Mouse (Mus musculus) NIH3T3 (cell line): Measurements from ENCODE around the gene Nhsl1.
A peak's percentile ranks its signal among the peaks of the same experiment; 100 is the strongest.
"Not testable (repeated sequence)": the region's sequence is repeated elsewhere in the genome, so short reads cannot be mapped to it uniquely, and the experiment has no call there.

Experiments used
- DNase-seq: peaks from one replicate; pipeline ENCODE4 v3.0.0-alpha.2; 2012; ENCODE audit warnings: low read depth

Nhsl1 gene

DNA sequence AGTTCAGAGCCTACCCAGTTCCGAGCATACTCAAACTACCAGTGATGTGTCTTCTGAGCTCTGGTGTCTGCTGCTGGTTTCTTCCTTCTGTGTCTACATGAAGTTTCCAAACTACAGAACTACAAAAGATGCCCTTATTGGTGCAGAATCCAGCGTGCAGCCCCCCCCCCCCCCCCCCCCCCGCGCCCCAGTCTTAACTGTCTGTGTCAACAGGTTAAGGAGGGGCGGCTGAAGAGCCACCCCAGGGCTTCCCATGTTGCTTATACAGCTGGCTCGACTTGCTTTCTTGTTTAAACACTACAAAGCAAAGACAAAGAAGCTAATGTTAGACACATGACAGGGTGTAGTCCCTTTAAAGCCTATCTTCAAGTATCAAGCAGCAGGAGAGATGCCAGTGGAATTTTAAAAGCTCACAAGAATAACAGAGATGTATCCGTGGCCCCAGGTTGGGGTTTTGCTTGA is 127.6 kb downstream of the Nhsl1 start:
- DNase-seq = no peak

DNA sequence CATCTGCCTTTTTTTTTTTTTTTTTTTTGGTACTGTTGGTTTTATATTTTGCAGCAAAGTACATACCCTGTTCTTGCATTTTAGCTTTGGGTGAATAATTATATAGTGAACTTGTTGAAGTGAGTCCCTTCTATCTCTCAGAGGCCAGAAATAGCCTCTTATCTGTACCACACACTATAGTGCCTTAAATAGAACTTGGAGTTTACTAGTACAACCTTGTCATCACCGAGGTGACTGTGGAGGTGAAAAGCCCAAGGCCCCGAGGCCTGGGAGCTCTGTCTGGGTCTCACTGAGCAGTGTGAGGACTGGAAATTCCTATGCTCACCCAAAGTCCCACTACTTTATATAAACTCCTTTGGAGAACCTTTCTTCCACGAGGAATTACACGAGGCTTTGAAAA is 128.5 kb downstream of the Nhsl1 start:
- DNase-seq = no peak

DNA sequence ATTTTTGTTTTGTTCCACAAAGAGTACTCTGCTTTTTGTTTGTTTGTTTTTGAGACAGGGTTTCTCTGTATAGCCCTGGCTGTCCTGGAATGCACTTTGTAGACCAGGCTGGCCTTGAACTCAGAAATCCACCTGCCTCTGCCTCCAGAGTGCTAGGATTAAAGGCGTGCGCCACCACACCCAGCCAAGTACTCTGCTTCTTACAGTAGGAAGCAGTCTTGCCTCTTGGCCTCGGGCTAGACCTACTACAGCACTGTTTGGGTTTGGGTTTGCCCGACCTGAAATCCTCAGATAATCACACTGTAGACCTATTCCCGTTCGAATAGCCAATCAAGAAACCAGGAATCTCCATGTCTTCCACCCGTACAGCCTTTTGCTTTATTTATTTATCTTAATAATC is 130.1 kb downstream of the Nhsl1 start:
- not testable (repeated sequence) for DNase-seq

DNA sequence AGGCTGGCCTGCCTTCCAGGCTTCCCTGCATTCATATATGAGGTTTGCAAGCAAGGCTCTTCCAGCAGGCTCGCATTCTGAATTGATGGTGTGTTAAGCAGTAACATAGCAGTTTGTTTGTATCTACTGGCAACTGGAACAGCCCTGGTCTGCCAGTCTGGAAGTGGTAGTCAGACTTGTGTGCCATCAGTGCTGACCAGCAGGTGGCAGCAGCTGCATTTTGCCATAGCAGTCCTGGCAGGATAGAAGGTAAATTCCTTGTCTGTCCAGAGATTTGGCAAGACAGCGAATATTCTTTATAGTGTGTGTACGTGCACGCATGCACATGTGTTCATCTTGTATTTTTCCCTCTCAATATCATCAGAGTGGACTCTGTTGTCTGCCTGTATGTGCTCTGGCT is 134.6 kb downstream of the Nhsl1 start:
- DNase-seq = peak; percentile 88

DNA sequence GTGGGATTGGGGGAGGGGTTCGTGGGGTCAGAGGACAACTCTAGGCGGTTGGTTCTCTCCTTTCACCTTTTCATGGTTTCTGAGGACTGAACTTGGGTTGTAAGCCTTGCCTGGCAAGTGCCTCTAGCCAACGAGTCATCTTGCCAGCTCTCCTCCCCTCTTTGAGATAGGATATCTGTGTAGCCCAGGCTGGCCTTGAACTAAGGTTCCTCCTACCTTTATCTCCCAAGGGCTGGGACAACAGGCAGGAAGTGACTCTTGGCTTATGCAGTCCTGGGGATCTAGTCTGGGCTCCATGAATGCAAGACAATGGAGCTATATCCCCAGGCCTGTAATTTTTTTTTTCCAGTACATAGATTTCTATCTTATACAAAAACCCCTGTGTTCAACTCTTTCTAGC is 135.4 kb downstream of the Nhsl1 start:
- DNase-seq = no peak

DNA sequence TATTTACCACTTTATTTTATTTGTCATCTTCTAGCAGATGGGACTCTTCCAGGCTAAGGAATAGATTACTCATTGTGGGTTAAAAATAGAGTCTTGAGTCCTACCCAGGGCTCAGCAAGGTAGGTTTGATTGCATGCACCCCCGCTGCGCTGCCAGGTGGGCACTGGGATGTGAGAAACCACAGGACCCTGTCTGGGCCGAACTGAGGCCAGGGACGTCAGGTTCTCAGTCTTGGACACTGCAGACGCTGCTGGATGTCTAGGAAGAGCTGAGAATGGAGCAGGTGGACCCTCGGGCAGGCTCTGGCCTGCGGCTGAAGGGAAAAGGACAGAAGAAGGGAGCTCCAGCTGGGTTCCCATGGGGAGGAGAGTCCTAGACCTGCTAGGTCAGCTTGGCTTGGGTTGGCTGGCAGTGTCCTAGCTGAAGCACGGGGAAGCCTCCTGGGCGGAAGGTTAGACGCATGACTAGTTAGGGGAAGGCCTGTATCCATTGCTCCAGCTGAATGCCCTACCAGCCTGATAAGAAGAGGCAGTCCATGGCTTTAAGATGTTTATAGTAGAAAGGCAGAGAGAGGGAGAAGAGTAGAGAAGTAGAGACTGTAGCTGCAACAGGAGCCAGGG is 136.6 kb downstream of the Nhsl1 start:
- no peak for DNase-seq

DNA sequence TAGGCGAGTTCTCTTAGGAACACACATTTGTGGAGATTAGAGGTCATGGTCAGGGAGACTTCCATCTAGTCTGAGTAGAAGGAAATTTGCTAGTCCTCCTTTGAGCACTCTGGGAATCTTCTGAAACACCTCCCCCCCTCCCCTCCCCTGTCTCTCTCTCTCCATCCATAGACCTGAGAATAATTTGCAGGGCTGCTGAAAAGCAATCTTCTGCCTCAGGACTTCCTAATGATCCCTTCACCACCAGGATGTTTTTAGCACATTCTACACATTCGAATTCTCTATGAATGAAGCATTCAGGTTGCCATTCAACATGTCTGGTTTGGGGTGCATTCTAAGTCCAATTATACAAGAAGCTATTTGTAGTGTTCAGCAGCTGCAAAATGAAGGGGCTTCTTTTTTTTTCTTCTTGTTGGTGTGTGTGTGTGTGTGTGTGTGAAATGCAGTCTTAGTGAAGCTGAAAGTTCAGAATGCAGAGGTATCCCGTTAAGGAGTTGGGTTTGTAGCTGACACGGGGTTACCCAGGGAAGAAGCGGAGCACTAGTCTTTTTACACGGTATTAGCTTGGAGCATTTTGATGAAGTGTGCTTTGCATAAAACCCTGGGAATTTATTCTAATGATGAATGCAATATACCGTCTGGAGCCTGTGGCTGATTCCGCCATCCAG is 139.2 kb downstream of the Nhsl1 start:
- no peak for DNase-seq

DNA sequence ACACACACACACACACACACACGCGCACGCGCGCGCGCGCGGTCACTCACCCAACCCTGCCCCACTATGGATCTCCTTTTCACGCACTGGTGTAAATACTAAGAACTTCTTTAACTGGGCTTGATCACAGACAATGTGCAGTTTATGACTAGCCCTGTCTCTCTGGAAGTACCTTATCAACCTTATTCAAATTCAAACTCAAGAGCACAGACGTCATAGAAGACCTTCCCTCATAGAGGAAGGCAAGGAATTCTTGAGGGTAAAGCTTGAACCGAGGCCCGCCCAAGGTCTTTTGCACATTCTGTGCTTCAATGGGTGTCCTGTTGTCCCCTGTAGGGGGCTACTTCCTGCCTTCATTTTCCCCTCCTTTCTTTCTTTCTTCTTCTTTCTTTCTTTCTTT is 142.6 kb downstream of the Nhsl1 start:
- no peak for DNase-seq

DNA sequence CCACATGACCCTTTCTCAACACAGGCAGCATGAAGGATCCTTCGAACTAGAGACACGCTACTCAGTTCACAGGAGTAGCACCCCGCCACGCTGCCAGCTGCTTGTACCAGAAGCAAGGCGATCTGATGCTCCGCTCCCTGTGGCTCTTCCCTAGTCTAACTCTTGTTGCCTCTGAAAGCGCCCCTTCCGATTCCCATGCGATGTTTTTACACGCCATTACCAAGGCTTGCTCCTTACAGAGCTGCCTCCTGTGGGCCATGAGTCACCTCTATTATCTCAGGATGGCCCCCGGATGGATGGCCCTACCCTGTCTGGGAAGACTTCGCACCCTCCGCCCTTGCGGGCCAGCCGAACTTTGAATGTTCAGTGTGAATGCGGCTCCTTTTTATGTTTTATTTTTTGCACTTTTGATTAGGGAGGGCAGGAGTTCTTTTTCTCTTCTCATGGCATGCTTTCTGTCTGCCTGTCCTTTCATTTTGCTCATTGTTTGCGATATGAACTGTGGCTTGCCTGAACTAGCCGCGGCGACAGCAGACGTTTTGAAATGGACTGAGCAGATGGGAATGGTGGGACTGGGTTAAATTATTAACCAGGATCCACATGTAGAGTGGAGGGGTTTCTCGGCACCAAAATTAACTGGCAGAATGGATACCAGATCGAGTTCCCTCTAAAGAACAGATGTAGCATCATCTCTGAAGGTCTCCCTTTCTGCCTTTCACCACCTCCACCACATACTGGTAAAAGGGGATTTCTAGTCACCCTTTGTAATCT is 144.5 kb downstream of the Nhsl1 start:
- DNase-seq = no peak

DNA sequence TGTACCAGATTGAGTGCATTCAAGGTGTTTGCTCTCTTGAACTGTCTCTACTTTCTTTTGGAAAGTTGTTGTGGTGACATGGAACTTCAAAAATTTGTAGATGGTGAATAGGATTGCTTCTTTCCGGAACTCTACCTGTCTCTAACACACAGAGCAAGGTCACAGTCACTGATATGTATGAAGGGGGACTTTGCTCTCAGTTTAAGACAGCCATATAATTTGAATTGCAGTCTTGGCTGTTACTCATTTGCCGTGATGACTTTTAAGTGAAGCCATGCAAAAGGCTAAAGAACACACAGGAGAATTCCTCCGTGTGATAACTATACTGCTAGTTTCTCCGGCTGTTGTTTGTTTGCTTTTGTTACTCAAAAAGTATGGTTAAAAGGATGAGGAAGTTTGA is 149.6 kb downstream of the Nhsl1 start:
- no peak for DNase-seq

DNA sequence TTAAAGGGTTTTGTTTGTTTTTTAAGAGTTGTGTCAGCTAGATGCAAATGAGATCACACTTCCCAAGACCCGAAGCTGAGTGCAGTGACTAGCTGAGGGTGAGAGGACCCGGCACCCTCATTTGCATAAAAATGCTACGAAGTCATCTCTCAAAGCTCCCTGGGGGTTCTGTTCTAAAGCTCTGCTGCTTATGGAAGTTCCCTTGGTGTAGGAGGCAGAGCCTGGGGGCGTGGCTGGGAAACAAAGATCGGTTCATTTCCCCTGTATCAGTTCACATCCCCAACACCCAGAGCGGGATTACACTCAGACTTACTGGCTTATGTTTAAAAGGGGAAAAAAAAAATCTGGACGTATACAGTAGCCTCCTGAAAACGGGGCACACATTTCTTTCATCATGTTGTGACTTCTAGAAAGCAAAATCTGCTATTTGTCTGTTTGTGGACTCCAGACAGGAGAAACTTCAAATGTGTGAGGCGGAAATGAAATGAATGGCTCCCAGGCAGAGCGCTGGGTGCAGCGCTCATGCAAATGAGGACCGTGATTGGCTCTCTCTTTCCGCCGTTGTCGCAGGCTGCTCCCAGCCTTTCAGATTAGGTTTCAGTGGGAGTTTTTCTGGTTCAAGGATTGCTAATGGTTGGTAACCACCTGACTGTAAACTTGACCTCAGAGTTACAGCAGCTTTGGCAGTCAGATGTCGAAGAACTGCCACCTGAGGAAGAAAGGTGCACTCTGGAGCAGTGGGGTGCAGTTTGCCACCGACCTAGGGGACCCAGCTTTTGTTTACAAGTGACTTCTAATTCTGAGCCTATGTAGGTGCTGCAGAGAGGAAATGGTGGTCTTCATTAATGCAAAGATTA is 150.7 kb downstream of the Nhsl1 start:
- no peak for DNase-seq

DNA sequence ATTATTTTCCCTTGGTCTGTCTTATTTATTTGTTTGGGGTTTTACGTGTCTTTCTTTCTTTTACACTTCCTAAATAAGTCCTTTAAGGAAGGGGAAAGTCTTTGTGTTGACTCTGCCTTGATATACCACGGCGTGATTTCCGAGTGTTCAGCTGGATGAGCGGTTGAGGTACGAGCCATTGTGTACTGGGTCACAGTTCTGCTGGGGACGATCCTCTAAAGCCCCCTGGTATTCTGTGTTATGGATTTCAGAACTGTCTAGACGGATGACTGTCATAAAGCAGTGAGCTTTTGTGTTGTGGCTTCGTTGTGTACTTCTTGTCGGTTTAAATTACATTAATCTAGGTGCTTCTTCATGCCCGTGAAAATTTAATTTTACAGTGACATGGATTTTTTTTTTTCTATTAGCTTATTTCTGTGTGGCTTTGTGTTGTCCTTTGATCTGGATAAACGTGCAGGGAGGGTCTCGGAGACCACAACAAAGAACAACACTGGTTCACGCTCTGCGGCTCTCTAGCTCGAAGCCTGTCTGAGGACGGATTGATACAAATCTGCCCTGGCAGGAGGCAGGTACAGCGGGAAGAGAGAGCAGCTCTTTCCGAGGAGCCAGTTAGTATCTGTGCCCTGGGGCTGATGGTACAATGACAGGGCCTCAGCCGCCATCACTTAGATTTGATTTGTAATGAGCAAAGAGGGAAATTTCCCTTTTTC is 151.7 kb downstream of the Nhsl1 start:
- DNase-seq = no peak

DNA sequence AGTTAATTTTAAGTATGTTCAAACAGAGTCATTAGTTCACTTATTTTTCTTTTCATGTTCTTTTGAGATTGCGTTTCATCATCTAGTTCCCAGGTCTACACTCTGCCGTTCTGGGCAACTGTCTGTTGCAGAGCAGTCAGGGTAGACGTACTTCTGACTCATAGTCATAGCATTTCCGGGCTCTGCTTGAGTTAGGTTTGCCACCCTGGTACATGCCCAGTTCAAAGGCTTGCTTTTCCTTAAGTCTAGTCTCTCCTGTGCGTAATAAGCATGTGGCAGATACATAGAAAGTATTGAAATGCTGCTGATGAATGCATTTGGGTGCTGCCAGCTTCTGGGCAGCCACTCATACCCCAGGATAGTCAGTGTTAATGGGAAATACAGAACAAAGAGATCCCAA is 152.9 kb downstream of the Nhsl1 start:
- DNase-seq = no peak

DNA sequence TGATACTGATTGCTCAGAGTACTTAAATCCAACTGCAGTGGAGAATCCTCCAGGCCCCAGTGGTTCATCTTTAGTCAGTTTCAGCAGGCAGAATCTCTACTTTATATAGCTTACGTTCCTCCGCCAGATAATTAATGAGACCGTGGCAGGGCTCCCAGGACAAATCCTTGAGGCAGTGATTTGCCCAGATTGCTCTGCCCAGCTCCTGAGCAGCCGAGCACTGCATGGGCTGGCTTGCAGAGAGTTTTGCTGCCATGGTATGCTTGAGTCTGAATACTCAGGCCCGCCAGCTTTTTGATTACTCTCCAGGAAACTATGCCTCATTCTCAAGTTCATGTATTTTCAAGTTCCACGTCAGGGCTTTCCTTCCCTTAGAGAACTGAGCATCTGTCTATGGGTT is 156.3 kb downstream of the Nhsl1 start:
- DNase-seq = peak; percentile 37

DNA sequence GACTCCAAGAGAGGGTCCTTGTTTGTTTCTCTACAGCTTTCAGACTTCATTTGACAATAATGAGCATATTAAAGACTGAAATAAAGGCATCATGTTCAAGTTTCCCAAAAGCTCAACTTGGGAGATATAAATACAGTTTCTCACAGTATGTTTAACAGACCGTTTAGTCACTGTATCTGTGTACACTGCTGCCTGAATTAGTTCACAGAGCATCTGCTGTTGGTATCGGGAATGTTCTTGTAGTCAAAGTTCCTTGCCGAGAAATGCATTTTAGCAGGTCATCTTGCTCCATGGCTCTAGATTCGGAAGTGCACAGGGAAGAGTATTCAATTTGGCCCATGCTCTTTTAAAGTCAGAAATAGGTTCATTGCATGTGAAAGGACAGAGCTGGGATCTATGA is 159.5 kb downstream of the Nhsl1 start:
- no peak for DNase-seq

DNA sequence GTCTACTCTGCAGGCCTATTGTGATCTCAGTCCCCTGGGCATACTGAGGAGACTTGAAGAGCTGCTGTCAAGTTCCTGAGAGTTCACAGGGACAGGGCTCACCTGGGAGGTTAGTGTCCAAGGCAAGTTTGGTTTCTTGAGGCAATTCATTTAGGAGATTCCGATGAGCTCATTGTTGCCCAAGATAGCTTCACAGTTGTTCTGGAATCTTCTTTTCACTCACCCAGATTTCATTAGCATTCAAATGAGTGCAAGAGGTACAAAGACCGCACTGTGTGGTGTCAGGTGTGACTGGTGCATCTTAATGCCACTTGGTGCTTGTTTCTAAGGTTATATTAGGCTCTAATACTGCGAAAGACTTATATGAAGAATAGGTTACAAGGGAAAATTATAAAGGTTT is 160.5 kb downstream of the Nhsl1 start:
- DNase-seq = no peak

DNA sequence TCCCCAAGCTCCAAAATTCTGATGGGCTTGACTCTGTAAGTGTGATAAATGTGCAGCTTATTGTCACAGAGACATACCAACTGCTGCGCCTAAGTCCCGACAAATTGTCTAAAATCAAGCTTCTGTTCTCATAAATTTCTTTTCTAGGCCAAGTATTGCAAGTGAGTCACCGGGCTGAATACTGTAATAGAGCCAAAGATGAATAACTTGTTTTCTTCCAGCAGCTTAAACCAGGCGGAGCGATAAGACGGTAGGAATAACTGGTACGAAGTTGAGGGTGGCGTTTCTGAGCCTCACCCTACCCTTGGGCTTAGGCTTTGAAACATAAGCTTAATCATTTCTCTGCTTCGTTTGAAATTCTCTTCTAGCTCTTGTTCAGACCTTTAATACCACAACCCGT is 162.1 kb downstream of the Nhsl1 start:
- peak; percentile 20 for DNase-seq

DNA sequence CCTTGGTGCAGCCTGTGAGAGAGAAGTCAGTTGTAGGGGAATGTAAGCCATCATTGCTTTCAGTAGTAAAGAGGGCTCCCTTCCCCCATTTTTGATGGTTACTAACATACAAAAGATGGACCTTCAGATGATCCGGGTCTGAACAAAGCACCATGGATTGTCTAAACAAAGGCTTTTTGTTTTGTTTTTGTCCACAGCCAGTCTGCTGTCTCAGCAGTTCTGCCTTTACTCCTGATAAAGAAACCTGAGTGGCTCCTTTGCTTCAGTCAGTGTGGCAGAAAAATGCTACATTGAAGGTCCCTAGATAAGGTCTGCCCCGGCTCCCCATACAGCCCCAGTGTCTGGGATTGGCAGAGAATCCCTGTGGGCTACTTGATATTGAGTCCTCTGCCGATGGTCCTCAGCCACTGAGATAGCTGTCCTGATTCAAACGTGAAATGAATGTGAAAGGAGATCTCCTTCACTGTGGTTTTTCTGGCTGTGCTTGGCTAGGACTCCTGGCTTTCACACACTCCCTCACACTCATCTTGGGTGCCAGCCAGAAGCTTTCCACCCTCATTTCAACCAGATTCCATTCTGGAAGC is 163.9 kb downstream of the Nhsl1 start:
- DNase-seq = peak; percentile 21

DNA sequence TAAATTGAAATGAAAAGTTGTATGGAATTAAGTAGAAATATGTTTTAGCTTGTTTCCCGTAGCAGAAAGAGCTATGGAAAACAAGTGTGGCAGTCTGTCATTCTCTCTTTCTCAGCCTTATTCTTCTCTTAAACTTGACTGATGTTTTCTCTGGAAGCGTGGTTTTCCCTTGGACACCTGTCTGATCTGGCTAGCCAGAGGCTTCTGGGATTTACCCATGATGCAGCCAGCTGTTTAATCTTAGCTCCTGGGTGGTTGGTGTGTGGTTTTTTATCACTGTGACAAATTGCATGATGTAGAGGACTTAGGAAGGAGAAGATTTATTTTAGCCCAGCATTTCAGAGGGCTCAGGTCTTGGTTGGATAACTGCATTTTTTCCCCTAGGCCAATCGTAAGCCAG is 164.9 kb downstream of the Nhsl1 start:
- no peak for DNase-seq

DNA sequence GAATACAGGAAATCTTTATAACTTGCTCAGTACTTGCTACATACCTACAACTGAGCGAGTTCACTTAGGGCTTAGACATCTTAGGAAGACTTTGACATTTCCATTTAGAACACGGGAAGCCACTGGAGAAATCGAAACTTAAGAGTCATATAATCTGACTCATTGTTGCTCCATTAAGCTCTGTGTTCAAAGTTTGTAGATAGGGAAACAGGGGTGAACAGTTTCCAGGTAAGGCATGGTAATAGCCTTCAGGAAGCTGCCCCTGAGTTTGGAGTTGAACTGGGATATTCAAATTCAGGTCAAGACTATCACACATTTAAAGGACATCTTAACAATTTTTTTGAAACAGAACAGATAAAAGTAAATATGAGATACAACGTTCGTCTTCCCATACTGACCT is 165.9 kb downstream of the Nhsl1 start:
- no peak for DNase-seq

DNA sequence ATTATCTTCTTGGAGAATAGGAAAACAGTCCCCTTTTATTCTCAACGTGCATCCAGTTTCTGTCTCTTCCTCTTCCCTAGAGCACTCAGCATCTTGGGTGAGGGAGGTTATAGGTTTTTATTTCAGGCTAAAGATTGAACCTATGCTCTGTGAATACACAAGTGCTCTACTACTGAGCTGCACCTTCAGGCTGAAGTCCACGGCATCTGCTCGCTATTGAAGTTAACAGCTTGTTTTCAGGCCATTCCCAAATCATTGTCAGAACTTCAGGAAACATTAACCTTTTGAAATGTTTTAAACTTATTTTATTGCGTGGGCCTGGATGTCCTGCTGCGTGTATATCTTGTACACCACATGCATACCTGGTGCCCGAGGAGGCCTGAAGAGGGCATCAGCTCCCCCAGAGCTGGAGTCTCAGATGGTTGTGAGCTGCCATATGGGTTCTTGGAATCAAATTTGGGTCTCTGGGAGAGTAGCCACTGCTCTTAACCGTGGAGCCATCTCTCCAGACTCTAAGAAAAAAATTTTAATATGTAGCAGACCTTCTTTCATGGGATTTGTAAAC is 169.5 kb downstream of the Nhsl1 start:
- DNase-seq = no peak
